Mouse (Mus musculus) heart, embryonic 15.5 days (tissue): ENCODE results near the gene Golga2. TPM values are rescaled to one million over a fixed set of nuclear protein-coding genes. Genes with fewer than 3 reads are reported as not detected.

ENCODE experiments used
- ATAC-seq: fragments of 200-750 bp; cut with Nextera tagmentation; replicated peaks from 2 replicates; pipeline ENCODE4 v1.8.0; 2017; ENCODE audit warnings: low read depth, moderate TSS enrichment; ENCODE audit not compliant: insufficient number of reproducible peaks, insufficient read depth, low FRiP score
- H3K27ac ChIP-seq: fragments of 300-500 bp; sonication (generic); 2 replicates; pipeline ENCODE4 v1.5.1; 2015; ENCODE audit warnings: mild to moderate bottlenecking, inconsistent platforms
- H3K27me3 ChIP-seq: fragments of 300-500 bp; sonication (generic); 2 replicates; pipeline ENCODE4 v1.6.1; 2015; ENCODE audit warnings: inconsistent platforms
- H3K36me3 ChIP-seq: fragments of 300-500 bp; sonication (generic); 2 replicates; pipeline ENCODE4 v1.6.1; 2015; ENCODE audit warnings: mild to moderate bottlenecking, inconsistent platforms
- H3K4me1 ChIP-seq: fragments of 300-500 bp; sonication (generic); replicated peaks from 2 replicates; pipeline ENCODE4 v1.6.1; 2015; ENCODE audit warnings: inconsistent platforms
- H3K4me2 ChIP-seq: fragments of 300-500 bp; sonication (generic); 2 replicates; pipeline ENCODE4 v1.6.1; 2015; ENCODE audit warnings: inconsistent platforms, mild to moderate bottlenecking, moderate library complexity
- H3K4me3 ChIP-seq: fragments of 300-500 bp; sonication (generic); 2 replicates; pipeline ENCODE4 v1.5.1; 2015; ENCODE audit warnings: mild to moderate bottlenecking, inconsistent platforms
- H3K9ac ChIP-seq: fragments of 300-500 bp; sonication (generic); 2 replicates; pipeline ENCODE4 v1.6.1; 2015; ENCODE audit warnings: mild to moderate bottlenecking, inconsistent platforms
- H3K9me3 ChIP-seq: fragments of 300-500 bp; sonication (generic); replicated peaks from 2 replicates; pipeline ENCODE4 v1.6.1; 2016; ENCODE audit warnings: inconsistent platforms
- WGBS: fragments of 180-500 bp; shearing (Covaris S2); methylation state at CpG from one replicate; pipeline ENCODE4 v1.1.7; 2015; ENCODE audit warnings: mixed read lengths; 5-methylcytosine and 5-hydroxymethylcytosine counted together
- polyA plus RNA-seq: library from polyadenylated mRNA; unstranded; fragments of >200 nt; fragmentation: Nextera tagmentation; extraction: Ambion mirVana; gene quantifications from 2 replicates; pipeline ENCODE4 v1.2.1, GENCODE M21; 2015

Golga2 gene
- polyA plus RNA-seq, 1 experiment from 2014 or later, result 21.7 TPM

- Histone ChIP-seq H3K9ac (no peak overlapping the region), H3K4me2 (no peak overlapping the region), H3K27ac (no peak overlapping the region), H3K36me3 (peaks cover 43% of the 10 kb centered on the region), H3K4me3 (no peak overlapping the region), H3K27me3 (peaks cover 16% of the 10 kb centered on the region), H3K9me3 (no peaks in the 10 kb centered on the region), H3K4me1 (peaks cover 26% of the 10 kb centered on the region)
- WGBS, result 90% methylated on average over 16 of the region's 16 CpGs
- ATAC-seq, result no peak
Observed at GRCm38 (mm10) chr2:32308870-32309568, 21.8 kb downstream of the Golga2 start.

- H3K27me3 ChIP-seq, result peaks cover 17% of the 10 kb centered on the region
- H3K27ac ChIP-seq, result no peak overlapping the region
- H3K36me3 ChIP-seq, result peaks cover 30% of the 10 kb centered on the region
- 0 out of 2 replicates have a peak overlapping the region, but pooled peaks have one; percentile 100 for H3K4me2 ChIP-seq
- WGBS, result 81% methylated on average over 18 of the region's 18 CpGs
- peaks cover 29% of the 10 kb centered on the region for H3K4me1 ChIP-seq
- no peak overlapping the region for H3K9ac ChIP-seq
- no peaks in the 10 kb centered on the region for H3K9me3 ChIP-seq
- no peak overlapping the region for H3K4me3 ChIP-seq
- no peak for ATAC-seq
Observed at GRCm38 (mm10) chr2:32310096-32310845, 23.1 kb downstream of the Golga2 start.

DNA sequence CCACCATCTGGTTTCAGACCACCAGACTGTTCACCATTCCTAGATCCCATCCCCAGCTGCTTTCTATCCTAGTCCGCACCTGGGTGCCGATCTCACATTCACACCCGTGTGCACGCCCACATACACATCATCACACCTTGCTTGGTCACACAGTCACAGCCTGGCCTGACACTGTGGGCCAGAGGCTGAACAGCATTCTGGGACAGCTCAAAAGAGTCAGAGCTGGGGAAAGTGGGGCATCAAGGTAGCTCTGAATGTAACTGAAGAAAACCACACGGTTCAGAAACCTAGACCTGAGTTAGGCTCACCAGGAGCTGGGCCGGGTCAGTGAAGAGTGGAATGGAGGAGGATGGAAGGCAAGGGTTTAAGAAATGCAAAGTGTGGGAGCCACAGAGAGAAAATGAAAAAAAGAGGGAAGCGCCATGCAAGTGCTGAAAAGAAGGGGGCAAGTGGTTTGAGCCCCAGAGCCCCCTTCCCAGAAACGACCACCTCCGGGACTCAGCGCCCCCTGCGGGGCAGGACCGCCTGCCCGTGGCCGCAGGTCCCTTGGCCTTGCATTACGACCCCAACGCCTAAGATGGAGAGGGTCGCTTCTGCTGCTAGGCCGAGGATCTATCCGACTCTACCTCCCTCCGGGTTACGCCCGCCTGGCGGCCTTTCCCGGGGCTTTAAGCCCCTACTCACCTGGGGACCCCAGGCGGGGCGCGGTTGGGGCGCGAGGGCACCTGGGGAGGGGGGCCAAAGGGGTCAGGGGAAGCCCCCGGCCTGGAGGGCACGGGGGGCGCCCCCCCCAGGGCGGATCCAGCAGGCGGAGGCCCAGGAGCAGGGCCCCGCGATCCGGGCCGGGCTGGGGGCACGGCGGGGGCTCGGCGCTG lies 24.5 kb downstream of the Golga2 start:
- peaks cover 17% of the 10 kb centered on the region for H3K27me3 ChIP-seq
- WGBS, result 9% methylated on average over 41 of the region's 42 CpGs
- peak overlapping the region; percentile 100 for H3K4me2 ChIP-seq
- peak overlapping the region; percentile 66 for H3K4me3 ChIP-seq
- no peak for ATAC-seq
- H3K27ac ChIP-seq, result no peak overlapping the region
- H3K4me1 ChIP-seq, result peaks cover 39% of the 10 kb centered on the region
- peak overlapping the region; percentile 71 for H3K9ac ChIP-seq
- H3K9me3 ChIP-seq, result no peaks in the 10 kb centered on the region
- H3K36me3 ChIP-seq, result peaks cover 16% of the 10 kb centered on the region; the same call in 1 of the 2 replicates

DNA sequence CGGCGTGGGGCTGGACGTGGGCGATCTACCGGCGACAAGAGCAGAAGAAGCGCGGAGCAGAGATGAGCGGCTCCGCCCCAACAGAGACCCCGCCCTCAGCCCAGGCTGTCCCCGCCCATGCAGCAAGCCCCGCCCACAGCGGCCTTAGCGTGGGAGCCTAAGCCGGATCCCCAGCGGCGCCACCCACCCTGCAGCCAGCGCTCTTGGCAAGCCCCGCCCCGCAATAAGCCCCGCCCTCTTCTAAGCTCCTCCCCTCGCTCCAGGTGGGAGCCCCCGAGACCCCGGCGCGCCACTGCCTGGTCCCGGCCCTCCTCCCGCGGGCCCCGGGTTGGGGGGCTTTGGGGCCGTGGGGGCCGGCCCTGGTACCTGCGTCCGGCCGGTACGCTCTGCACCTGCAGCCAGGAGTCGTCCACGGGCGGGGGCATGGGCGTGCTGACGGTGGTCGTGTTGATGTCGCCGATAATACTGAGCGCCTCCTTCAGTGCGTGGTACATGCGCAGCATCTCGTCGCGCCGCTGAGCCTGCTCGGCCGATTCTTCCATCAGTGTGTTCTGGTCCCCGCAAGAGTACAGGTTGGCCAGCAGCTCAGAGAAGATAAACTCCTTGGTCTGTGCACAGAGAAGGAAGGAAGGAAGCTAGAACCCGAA lies 25.3 kb downstream of the Golga2 start:
- peaks cover 9% of the 10 kb centered on the region; the same call in 1 of the 2 replicates for H3K36me3 ChIP-seq
- H3K4me1 ChIP-seq, result peaks cover 47% of the 10 kb centered on the region
- no peak overlapping the region for H3K27ac ChIP-seq
- H3K4me2 ChIP-seq, result peak overlapping the region; percentile 100
- WGBS, result 3% methylated on average over 56 of the region's 56 CpGs
- no peaks in the 10 kb centered on the region for H3K9me3 ChIP-seq
- peak overlapping the region; percentile 66 for H3K4me3 ChIP-seq
- peaks cover 23% of the 10 kb centered on the region for H3K27me3 ChIP-seq
- H3K9ac ChIP-seq, result peak overlapping the region; percentile 71
- ATAC-seq, result peak; percentile 79

DNA sequence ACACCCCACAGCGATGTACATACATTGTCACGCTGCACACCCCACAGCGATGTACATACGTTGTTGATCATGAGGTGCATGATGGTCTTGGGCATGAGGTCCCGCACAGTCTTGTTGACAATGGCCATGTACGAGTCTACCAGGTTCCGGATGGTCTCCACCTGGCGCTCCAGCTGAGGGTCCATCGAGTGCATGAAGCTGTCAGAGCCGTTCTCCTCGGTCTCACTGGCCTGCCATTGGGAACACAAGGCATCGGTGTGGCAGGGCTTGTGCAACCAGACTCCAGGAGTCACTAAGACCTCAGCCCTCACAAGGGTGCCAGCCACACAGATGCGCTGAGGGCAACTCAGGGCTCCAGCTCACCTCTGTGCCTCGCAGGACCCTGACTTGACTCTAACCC lies 27.6 kb downstream of the Golga2 start:
- Histone ChIP-seq H3K27me3 (peaks cover 37% of the 10 kb centered on the region), H3K4me2 (no peak overlapping the region), H3K36me3 (no peaks in the 10 kb centered on the region), H3K27ac (peak overlapping the region; percentile 81), H3K4me3 (no peak overlapping the region), H3K9me3 (no peaks in the 10 kb centered on the region), H3K9ac (no peak overlapping the region), H3K4me1 (peaks cover 63% of the 10 kb centered on the region)
- no peak for ATAC-seq
- 92% methylated on average over 14 of the region's 14 CpGs for WGBS

DNA sequence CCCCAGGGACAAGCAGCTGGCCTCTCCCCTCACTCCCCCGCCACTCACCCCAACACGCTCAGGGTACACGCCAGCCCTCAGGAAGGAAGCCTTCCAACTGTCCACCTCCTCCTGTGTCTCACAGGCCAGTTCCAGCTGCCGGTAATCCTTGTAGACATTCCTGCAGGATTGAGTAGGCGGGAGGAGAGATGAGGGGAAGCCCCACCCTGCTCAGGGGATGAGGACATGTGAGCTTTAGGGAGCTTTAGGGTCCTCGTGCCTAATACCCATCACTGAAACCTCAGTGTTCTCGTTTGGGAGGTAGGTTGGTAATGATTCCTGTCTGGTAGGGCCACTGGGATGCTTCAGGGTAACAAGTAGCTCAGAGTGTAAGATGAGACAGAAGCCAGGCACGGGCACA lies 28.6 kb downstream of the Golga2 start:
- Histone ChIP-seq H3K9ac (no peak overlapping the region), H3K36me3 (no peaks in the 10 kb centered on the region), H3K27ac (peak overlapping the region; percentile 81), H3K4me2 (no peak overlapping the region), H3K9me3 (no peaks in the 10 kb centered on the region), H3K4me3 (no peak overlapping the region), H3K4me1 (peaks cover 57% of the 10 kb centered on the region), H3K27me3 (peaks cover 37% of the 10 kb centered on the region)
- 21% methylated on average over 8 of the region's 8 CpGs for WGBS
- ATAC-seq, result no peak

GRCm38 (mm10) chr2:32316887-32317656 lies 29.9 kb downstream of the Golga2 start:
- Histone ChIP-seq H3K4me2 (no peak overlapping the region), H3K4me1 (peaks cover 46% of the 10 kb centered on the region), H3K27me3 (peaks cover 35% of the 10 kb centered on the region), H3K4me3 (no peak overlapping the region), H3K9me3 (no peaks in the 10 kb centered on the region), H3K36me3 (no peaks in the 10 kb centered on the region), H3K27ac (peak overlapping the region; percentile 81), H3K9ac (no peak overlapping the region)
- ATAC-seq, result no peak
- 59% methylated on average over 20 of the region's 20 CpGs for WGBS

- peaks cover 29% of the 10 kb centered on the region for H3K27me3 ChIP-seq
- peak; percentile 81 for ATAC-seq
- H3K9ac ChIP-seq, result peak overlapping the region; percentile 50
- WGBS, result 7% methylated on average over 18 of the region's 19 CpGs
- H3K4me2 ChIP-seq, result peak overlapping the region; percentile 62
- H3K9me3 ChIP-seq, result no peaks in the 10 kb centered on the region
- no peaks in the 10 kb centered on the region for H3K36me3 ChIP-seq
- H3K4me3 ChIP-seq, result peak overlapping the region; percentile 48
- H3K4me1 ChIP-seq, result peaks cover 40% of the 10 kb centered on the region
- peak overlapping the region; percentile 88 for H3K27ac ChIP-seq
Observed at GRCm38 (mm10) chr2:32317791-32318417, 30.7 kb downstream of the Golga2 start.

DNA sequence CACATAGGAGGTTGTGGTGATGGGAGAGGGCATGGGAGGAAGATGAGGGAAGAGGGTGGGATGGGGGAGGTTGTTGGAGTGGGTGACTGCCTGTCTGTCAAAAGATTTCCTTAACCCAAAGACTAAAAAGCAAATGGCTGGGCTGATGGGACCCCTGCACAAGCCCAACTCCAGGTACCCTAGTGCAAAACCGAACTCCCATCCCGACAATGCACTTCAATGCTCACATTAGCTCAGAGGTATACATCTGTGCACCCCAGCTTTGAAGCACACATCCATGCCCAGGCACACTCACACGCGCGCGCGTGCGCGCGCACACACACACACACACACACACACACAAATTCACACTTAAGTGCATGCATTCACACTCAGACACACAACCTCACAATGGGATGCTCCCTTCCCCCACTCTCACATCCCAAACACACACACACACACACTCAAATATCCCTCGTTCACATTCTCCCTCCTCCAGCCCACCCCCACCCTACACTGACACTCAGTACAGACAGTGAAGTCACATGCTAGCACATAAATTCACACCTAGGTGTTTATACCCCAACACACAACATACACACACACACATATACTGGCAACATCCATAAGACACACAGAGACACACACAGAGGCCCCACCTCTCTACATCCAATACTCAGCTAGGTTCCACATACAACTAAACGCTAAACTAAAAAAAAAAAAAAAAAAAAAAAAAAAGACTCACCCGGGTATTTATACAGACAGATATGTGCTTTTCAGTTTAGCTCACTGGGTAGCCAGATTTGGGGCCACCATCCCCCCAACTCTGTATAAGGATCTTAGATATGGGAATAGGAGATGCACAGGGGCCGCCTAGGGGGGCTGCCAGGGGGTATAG lies 31.8 kb downstream of the Golga2 start:
- 68% methylated on average over 14 of the region's 14 CpGs for WGBS
- Histone ChIP-seq H3K4me3 (peak overlapping the region; percentile 48), H3K36me3 (no peaks in the 10 kb centered on the region), H3K27ac (peak overlapping the region; percentile 88), H3K4me2 (peak overlapping the region; percentile 62), H3K9me3 (no peaks in the 10 kb centered on the region), H3K27me3 (peaks cover 22% of the 10 kb centered on the region), H3K9ac (peak overlapping the region; percentile 50), H3K4me1 (peaks cover 40% of the 10 kb centered on the region)
- ATAC-seq, result no peak
